Mouse (Mus musculus): ENCODE measurements around the gene Nek2.

DNA sequence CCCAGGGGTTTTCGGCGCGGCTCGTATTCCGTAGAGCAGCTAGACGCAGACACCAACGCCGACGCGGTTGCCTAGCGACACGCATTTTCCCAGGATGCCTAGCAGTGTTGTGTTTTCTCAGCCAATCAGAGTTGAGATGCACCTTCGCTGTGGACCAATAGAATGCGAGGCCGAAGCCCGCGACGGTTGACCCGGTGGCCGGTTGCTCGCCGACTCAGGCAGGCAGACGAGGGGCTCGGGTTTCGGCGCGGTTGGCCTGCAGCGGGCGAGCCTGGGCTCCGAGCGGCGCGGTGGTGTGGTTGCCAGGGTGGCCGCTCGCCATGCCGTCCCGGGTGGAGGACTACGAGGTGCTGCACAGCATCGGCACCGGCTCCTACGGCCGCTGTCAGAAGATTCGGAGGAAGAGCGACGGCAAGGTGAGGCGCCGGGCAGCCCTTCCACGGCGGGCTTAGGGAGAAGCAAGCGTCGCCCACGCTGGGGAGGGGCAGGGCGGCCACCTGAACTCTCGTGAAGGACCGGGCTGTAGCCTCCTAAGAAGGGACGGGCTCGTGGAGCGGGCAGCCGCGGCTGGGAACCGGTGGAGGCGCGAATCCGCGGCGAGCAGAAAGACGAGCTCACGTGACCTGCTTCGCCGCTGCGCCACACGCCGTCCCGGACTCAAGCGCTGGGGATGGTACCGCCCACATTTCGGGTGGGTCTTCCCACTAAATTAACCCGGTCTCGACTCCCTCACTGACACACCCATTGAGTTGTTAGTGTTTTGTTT lies at the start of gene Nek2:
- no peak for TF ChIP-seq CTCF (IDR thresholded peaks at IDR 0.05; ENCODE audit: insufficient read depth, low read depth, low read length)
- TF ChIP-seq POLR2A (IDR thresholded peaks at IDR 0.05; ENCODE audit: insufficient read depth, low read depth, low read length): no peak

All from olfactory bulb, adult 2 months (tissue).